Mouse (Mus musculus): ENCODE data around the gene Fgf4.

DNA sequence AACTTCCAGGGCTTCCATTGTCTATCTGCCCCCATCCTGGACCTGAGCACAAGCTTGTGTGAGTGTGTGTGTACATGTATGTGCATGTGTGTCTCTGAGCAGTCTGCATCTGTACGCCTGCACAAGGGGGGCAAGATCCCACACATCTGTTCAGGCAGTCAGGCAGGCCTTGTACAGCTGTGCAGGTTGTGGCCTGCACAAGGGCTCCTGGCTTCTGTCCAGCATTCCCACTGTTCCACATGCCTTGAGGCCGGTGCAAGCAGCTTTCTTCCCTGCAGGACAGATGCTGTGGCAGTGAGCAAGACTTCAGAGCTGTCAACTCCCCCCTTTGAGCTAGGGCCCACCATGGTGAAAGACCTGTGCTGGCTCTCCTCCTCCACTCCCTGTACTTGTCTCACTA is 35.9 kb downstream of the Fgf4 start:
- TF ChIP-seq CTCF (IDR thresholded peaks at IDR 0.05; ENCODE audit: borderline replicate concordance, insufficient read depth, low read depth, low read length) (no peak), POLR2A (IDR thresholded peaks at IDR 0.05; ENCODE audit: borderline replicate concordance, insufficient read depth, low read length) (no peak)
